Mouse (Mus musculus): ENCODE data around the gene Crtac1.

GRCm38 (mm10) chr19:42409856-42410255 is 21.7 kb downstream of the Crtac1 start:
- TF ChIP-seq USF2 (IDR thresholded peaks at IDR 0.05; ENCODE audit: borderline replicate concordance in 1 of 2, insufficient read depth in 1 of 2, low read depth in 1 of 2, low read length in 2 of 2) (no peak), CTCF (IDR thresholded peaks at IDR 0.05 in 2 of 3, conservative IDR thresholded peaks at IDR 0.05 in 1 of 3; ENCODE audit: control insufficient read depth in 1 of 3, insufficient read depth in 1 of 3, low read depth in 2 of 3, low read length in 3 of 3, poor library complexity in 1 of 3, severe bottlenecking in 1 of 3) (no peak), POLR2A (IDR thresholded peaks at IDR 0.05; ENCODE audit: control insufficient read depth in 1 of 2, insufficient read depth in 1 of 2, low read depth in 1 of 2, low read length in 2 of 2, poor library complexity in 1 of 2) (no peak), MEF2A (IDR thresholded peaks at IDR 0.05; ENCODE audit: extremely low read depth, insufficient replicate concordance, low read depth, low read length, poor library complexity, severe bottlenecking) (no peak), ZKSCAN1 (IDR thresholded peaks at IDR 0.05; ENCODE audit: low read depth, low read length) (no peak), HCFC1 (IDR thresholded peaks at IDR 0.05; ENCODE audit: low read depth, low read length) (no peak)

All from MEL (cell line).